Mouse (Mus musculus) bone marrow, adult 2 months (tissue): ENCODE measurements around the gene Clec2h.

Experiments
- CTCF ChIP-seq: fragments of 200-500 bp; IDR thresholded peaks from 2 replicates; pipeline ENCODE4 v1.5.1; 2011; ENCODE audit warnings: low read length, control low read depth; ENCODE audit not compliant: control insufficient read depth, insufficient read depth
- POLR2A ChIP-seq: fragments of 200-500 bp; IDR thresholded peaks from 2 replicates; pipeline ENCODE4 v1.6.1; 2011; ENCODE audit warnings: low read depth, mild to moderate bottlenecking, control low read depth, low read length, borderline replicate concordance; ENCODE audit not compliant: control insufficient read depth

- TF ChIP-seq CTCF = no peak
- TF ChIP-seq POLR2A = no peak
Observed at GRCm38 (mm10) chr6:128701691-128702090, 39.5 kb downstream of the Clec2h start.
